Mouse (Mus musculus) megakaryocyte, embryonic 14.5 days (primary cell): ENCODE results near the gene Nhlrc1.

Experiments used
- FLI1 ChIP-seq: IDR thresholded peaks from 2 replicates; pipeline ENCODE4 v1.6.1; 2012; ENCODE audit warnings: low read length, inconsistent platforms, mixed read lengths
- GATA1 ChIP-seq: IDR thresholded peaks from 3 replicates; pipeline ENCODE4 v1.6.1; 2012; ENCODE audit warnings: mixed read lengths, low read length, inconsistent platforms, borderline replicate concordance

DNA sequence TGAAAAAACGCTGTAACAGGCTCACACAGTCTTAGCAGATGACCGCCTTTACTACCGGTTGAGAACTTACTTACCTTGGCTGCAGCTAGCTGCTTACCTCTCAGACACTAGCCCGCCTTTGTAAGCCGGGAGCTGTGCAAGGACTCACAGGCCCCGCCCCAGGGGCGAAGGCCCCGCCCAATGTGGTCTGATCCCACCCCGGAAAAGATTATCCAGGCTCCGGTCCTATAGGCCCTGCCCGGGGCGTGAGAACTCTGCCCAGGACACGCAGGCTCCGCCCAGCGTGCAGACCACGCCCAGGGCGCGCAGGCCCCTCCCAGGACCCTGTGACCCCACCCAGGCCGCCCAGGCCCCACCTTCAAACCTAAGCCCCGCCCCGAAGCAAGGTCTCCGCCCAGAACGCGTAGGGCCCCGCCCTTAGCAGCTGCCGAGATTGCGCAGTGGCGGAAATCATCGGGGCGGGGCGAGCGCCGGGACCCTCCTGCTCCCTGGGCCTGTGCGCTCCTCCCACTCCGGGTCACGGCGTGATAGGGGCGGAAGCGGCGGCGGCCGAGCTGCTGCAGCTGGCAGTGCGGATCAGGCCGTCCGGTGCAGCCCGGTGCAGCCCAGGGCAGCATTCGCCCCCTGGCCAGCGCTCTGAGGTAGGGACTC is 28.5 kb upstream of the Nhlrc1 start, which contains the start of gene Kdm1b:
- TF ChIP-seq GATA1 = no peak
- no peak for TF ChIP-seq FLI1
